ENCODE assay signal across 10 mouse cellular contexts in genomic region chr10:86878721-86879120, GRCm38 (mm10).
"Had no signal": no experiment of that assay in that cellular context is flagged by ENCODE, and none has a peak within 500 bp of the region (broad histone marks: within the 10 kb centered on the region; RNA-seq: fewer than 3 reads in every experiment).

No protein-coding gene starts in this region.

- H3K27me3 ChIP-seq: limb, embryonic 13.5 days; liver, embryonic 13.5 days; midbrain, embryonic 12.5 days had no signal

- ATAC-seq: inflammation-experienced regulatory T-cells, adult 6 months; midbrain, embryonic 16.5 days had no signal

- H3K4me1 ChIP-seq: limb, embryonic 13.5 days; liver, embryonic 13.5 days; midbrain, embryonic 12.5 days had no signal

- H3K4me3 ChIP-seq: limb, embryonic 13.5 days; liver, embryonic 13.5 days; midbrain, embryonic 12.5 days had no signal

- H3K4me2 ChIP-seq: limb, embryonic 13.5 days; liver, embryonic 13.5 days; midbrain, embryonic 12.5 days had no signal

- H3K9ac ChIP-seq: limb, embryonic 13.5 days; liver, embryonic 13.5 days; midbrain, embryonic 12.5 days had no signal

- H3K36me3 ChIP-seq: limb, embryonic 13.5 days; liver, embryonic 13.5 days; midbrain, embryonic 12.5 days had no signal

- H3K27ac ChIP-seq: limb, embryonic 13.5 days; liver, embryonic 13.5 days; midbrain, embryonic 12.5 days had no signal

- H3K9me3 ChIP-seq: limb, embryonic 13.5 days; liver, embryonic 13.5 days; midbrain, embryonic 12.5 days had no signal

- DNase-seq: left cerebral cortex, postnatal 4 days; liver, embryonic 13.5 days; lung, adult 18-20 months; right cerebral cortex, adult 18-20 months; right cerebral cortex, postnatal 25 days; thymus, postnatal 36 days had no signal
